Mouse (Mus musculus) gastrocnemius, postnatal 10 days (tissue): ENCODE measurements at regions not wholly inside any gene's neighbourhood (a gene's known extent, or its start where the extent isn't known, plus 50 kb on each side); places are given as distances from the start of the nearest gene placed in this dataset.
"Not testable (repeated sequence)": the region's sequence is repeated elsewhere in the genome, so short reads cannot be mapped to it uniquely, and the experiment has no call there.

Source experiments
- DNase-seq: peaks from one replicate; pipeline ENCODE4 v3.0.0; 2021; ENCODE audit warnings: mixed read lengths

DNA sequence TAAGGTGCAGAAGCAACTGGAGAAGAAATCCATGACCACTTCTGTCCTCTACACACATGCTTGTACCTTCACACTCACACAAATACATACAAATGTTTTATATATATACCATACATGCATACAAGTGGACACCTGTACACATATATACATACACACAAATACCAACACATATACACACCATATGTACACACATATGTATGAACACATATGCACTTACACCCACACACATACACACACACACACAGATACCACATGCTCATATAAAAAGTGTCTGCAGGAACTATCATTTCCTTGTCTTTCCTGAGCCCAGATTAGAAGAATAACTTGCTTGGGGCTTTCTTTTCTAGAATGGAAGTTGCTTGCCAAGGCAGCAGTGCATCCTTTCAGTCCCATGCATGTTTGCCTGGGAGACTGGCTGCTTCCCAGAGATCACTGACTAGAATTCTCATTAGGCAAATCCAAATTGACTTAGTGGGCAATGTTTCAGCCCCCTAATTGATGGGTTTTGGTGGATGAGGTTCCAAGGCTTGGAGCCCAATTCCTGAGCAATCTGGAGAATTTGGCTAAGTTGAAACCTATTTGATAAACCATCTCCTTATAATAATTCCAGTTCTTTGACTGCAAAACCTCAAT, 169.2 kb upstream of the Hddc2 start:
- no peak for DNase-seq

DNA sequence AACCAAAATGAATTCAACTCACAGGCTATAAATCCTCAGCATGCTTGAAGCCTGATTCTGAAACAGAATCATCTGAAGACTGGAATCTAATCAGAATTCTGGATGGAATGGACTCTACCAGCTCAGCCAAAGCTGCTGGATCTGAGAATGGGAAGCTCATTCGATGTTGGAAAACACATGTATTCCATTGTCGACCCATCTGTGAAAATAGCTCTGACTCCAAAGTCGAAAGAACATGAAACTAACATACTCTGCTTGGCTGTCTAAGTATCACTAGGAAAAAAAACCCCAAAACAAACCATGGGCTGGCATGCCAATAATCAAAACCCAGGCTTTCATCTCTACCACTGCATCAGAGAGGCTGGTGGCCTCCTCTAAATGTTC, 168.7 kb upstream of the Hddc2 start:
- DNase-seq = no peak

DNA sequence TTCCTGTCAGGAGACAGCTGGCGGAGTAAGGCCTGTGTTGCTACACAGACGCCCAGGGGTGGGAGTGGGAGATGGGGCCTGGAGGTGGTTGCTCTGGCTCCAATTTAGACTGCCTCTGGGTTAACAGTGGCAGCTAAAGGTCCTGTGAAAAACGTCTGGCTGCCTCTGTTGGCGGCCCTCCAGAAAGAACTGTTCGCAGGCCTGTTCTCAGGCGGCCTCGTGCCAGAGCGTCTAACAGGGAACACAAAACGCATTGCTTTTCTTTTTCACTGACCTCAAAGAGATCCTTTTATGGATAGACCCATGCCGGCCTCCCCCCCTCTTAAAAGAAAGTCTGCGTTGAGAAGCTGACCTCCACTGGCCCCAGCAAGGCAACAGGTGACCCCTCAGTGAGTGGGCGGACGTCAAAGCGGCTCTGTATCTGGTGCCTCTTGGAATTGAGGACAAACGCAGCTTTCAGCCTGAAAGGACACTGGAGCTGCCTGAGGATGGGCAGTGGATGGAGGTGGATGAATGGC, 140.0 kb upstream of the Hddc2 start:
- peak; percentile 59 for DNase-seq

DNA sequence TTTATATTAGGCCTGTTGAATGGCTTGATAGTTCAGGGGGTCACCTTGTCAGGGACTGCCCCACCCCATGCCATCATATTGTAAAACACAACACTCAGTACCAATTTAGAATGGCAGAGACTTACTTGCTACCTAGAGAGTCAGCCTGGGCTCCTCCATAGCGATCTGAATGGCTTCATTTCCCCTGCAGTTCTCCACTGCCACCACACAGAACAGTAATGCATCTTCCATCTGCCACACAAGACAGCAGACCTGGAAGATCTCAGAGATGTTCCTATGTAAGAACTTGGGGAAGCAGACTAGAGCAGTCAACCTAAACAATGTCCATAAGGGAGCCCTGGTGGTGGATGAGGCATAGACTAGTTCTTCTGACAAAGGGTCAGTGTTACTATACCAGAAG, 123.6 kb upstream of the Hddc2 start:
- DNase-seq = no peak

DNA sequence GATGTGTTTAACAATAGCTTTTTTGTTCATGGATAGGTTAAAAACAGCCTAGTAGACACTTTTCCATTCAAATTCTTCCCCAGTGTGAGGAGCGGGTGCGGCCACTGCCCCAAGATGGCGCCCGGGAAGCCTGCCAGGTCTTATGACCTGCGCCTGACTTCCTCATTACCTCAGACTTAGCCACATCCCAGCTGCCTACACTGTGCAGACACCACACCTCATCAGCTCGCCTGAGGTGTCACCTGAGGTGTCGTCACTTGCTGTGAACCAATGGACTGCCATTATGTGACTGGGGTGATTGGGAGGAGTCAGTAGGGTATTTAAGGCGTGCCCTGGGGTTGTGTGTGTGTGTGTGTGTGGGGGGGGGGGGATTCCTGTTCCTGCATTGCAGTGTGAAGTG, 101.0 kb upstream of the Hddc2 start:
- DNase-seq = not testable (repeated sequence)

DNA sequence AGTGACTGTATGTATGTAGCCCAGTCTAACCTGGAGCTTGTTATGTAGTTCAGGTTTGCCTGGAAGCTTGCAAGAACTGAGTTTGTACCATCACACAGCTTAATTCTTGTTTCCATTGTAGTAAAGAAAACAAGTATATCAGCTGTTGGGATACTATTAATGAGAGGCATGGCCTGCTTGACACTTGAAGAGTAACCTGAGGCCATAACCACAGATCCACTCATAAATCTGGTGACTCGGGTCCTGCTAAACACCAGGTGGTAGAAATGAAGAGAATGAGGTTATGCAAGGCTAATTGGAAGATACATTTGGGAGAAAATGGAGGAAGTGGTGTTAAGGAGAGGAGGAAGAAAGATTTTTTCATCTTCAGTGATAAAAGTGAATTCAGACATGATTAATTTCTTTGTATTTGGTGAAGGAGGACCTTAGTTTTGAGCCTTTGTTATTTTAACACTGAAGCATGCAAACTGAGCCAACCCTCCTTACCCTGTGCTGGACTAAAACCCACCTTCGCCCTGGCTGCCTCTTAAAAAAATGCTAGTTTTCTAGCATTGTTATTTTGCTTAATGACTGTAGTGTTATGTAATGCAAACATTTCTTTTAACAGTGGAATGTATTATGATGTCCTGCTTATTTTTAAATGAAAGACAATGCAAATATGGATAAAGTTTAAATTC, 100.3 kb upstream of the Hddc2 start:
- no peak for DNase-seq

DNA sequence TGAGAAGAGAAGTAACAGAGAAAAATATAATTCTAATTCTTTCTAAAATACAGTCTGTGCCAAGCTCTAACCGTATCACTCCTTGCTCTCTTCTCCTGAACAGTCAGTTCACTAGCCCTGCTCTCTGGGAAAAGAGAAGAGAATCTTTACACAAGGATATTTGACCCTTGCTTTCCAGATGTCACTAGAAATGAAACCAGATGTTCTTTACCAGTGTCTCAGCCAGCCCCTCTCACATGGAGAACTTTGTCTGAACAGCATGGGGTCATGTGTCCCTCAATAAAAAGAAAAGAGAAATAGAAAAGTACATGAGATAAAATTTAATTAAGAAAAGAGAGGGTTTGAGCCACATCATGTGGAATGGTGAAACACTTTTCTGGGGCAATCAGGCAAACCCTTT, 91.3 kb upstream of the Hddc2 start:
- DNase-seq = no peak

DNA sequence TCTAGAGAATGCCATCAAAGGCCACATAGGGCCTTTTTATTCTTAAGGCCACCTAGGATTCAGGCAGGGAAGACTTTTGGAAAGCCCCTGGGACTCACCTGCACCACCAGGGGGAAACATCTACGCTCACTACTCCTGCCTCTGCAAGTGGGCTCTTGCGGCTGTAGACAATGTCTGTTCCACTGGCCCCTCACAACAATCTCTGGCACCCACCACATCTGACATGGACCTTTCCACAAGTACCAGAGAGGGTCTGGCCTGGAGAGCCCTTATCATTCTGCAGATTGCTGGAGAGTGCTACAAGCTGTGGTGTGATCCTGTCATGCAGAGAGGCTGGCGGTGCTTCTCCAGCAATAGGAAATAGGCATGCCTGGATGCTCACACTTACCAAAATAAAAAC, 84.1 kb upstream of the Hddc2 start:
- DNase-seq = no peak

DNA sequence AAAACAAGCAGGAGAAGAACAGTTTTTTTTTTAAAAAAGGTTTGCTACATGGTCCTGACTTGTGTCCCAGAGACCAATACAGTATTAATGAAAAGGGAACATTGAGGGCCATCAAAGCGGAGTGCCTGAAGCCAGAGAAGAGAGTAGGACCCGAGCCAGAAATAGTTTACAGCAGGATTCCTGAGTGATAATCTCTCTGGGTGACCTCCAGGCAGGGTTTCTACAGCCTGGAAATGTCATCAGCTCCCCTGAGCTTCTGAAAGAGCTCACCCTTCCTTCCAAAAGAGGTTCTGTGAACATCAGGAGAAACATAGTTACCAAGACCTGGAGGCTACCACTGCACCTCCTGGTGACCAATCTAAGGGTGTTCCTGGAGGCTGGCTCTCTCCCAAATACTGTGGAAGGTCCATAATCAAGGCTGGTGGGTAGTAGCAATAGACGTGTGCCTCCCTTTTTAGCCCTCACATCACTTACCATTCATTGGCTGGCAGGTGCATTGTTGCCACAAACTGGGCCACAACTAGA, 70.7 kb upstream of the Hddc2 start:
- DNase-seq = no peak

DNA sequence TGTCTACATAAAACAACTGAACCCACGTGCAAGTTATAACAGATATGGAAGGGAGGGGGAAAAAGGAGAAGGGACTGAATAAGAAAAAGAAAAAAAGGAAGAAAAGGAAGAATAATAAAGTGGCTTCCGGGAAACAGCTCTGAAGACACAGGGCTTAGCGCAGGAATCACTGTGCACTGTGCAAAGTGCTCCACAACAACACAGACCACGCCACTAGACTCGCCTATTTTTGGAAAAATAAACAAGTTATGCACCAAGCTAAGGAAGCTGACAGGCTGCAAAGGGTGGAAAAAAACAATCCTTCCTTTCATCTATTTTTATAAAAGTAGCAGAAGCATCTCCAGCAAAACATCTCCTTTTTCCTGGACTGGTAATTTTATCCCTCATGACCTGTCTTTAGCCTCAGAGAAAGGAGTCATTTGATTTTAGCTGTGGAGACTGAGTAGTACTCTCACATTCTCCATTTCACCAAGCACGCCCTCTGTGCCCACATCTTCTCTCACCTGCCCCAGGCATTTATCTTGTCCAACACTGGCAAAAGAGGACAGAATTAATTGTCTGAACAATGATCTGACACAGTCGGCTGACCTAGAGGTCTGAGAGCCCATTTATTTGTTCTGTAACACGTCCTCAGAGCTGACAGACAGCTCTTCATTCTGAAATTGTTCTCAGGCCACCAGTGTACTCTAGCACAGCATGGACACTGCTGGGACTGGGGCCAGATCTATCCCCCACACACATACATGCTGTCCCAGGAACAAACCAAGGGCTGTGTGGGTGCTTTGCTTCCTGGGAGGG, 60.4 kb upstream of the Hddc2 start:
- no peak for DNase-seq

DNA sequence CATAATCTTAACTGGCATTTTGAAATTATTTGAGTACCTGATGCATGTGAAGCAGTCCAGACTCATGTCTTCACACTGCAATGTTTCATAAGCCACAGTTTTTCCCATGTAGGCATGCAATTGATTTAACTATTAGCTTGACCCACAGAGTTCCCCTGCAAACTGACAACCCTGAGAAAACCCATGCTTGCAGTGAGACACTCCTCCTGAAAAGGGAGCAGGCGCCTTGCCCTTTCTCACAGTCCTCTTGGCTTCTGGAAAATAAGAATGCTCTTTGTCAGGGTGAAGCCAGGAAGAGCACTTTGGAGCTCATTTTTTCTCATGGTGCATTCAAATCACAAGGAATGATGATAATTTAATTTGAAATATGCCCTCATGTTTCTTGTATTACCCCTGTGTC, 56.2 kb upstream of the Hddc2 start:
- DNase-seq = no peak

DNA sequence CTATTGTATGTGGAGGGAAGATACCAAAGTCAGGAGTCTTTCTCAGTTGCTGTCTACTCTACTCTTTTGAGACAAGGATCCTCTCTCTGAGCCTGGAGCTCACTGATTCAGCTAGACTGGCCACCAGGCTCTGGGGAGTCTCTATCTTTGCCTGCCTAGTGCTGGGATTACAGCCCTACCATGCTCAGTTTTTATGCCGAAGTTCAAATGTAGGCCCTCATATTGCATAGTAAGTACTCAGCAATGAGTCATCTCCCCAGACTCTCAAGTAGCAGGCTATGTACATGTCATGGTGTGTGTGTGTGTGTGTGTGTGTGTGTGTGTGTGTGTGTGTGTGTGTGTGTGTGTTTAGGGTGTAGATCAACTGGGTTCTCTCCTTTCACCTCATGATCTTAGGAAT, 55.6 kb upstream of the Hddc2 start:
- DNase-seq = no peak

DNA sequence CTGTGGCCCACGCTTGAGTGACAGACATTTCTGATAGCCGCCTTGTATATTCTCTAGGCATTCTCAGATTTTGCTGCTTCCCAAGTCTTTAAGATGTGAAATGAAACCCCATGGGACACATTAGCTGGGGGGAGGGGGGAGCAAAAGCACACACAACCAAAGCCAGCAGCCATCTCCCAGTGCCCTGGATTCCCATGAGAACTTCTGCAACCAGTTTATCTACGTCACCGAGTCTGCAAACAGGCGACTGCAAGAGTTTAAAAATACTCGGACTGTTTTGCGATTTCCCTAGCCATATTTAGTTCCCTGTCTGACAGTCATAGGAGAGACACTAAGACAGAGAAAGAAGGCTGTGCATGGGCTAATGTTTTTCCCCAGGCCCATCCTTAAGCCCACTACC, 52.3 kb upstream of the Hddc2 start:
- no peak for DNase-seq
